ENCODE assay signal across 9 mouse cellular contexts in the genomic region with DNA sequence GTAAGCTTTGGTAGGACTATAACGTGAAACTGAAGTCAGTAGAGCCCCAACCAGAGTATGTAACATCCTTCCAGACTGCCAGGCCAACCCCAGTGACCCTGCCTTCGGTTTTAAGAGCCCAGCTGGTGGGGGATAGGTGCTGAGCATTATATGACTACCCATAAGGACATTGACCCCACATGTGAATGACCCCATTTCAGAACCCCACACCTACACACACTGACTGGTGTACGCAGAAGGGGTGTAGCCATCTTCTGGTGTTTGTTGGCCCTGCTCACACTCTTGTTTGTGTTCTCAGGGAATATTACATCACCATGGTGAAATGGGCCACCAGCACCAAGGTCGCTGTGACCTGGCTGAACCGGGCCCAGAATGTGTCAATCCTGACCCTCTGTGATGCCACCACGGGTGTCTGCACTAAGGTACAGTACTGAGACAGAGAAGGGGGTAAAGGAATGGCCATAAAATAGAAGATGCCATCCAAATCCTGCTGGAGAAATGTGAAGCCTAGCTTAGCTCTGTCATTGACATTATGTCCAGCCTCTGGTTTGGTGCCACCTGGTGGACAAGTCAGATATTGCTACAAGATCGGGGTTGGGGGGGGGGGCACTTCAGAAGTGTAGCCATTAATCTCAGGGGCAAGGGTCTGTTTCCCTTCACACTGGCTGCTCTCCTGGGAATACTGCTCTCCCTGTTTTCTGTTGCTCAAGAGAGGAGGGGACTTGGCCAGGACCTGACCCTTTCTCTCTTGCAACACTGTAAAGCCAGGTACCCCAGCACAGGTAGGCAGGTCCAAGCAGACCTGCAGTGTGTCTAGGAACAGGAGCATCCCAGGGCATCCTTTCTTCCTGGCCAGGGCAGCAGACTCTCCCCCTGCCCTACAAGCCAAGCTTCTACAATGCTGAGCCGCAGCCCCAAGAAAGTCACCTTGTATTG.
DNase-seq lines count a peak whose midpoint lies in the region; ATAC-seq lines count a peak whose summit lies in the region.
"Had no signal": no experiment of that assay in that cellular context is flagged by ENCODE, and none has a peak within 500 bp of the region (broad histone marks: within the 10 kb centered on the region; RNA-seq: fewer than 3 reads in every experiment).

No protein-coding gene starts in this region.

- no peak overlapping the region for H3K4me2 ChIP-seq in liver, embryonic 16.5 days (ENCODE audit: low read depth, low read length)

- peak; percentile 45 for ATAC-seq in liver, embryonic 16.5 days (ENCODE audit: low read depth)

- H3K36me3 ChIP-seq in hindbrain, embryonic 10.5 days, result no peaks in the 10 kb centered on the region
- no peaks in the 10 kb centered on the region for H3K36me3 ChIP-seq in liver, embryonic 16.5 days (ENCODE audit: control insufficient read depth, insufficient read depth)

- H3K4me3 ChIP-seq in hindbrain, embryonic 10.5 days, result no peak overlapping the region
- H3K4me3 ChIP-seq in liver, embryonic 16.5 days (ENCODE audit: low read depth, low read length), result no peak overlapping the region

- no peak overlapping the region for H3K27ac ChIP-seq in hindbrain, embryonic 10.5 days
- H3K27ac ChIP-seq in liver, embryonic 16.5 days (ENCODE audit: low read length), result no peak overlapping the region
- H3K27ac ChIP-seq: macrophage had no signal

- intact Hi-C loops in left cerebral cortex, postnatal 10 days (cut with DNase I), result no loop called here

- peaks cover 4% of the 10 kb centered on the region; the same call in 1 of the 2 replicates for H3K4me1 ChIP-seq in hindbrain, embryonic 10.5 days (replicated peaks)
- H3K4me1 ChIP-seq in liver, embryonic 16.5 days (ENCODE audit: control insufficient read depth, low read depth, low read length), result no peaks in the 10 kb centered on the region; the same call in 1 of the 2 replicates

- H3K9me3 ChIP-seq in hindbrain, embryonic 10.5 days, result no peaks in the 10 kb centered on the region
- no peaks in the 10 kb centered on the region for H3K9me3 ChIP-seq in liver, embryonic 16.5 days (replicated peaks; ENCODE audit: control insufficient read depth, low read length)

- no peaks in the 10 kb centered on the region for H3K27me3 ChIP-seq in hindbrain, embryonic 10.5 days (ENCODE audit: insufficient read depth, poor library complexity, severe bottlenecking)
- H3K27me3 ChIP-seq in liver, embryonic 16.5 days (ENCODE audit: control insufficient read depth, insufficient read depth, low read depth, low read length), result no peaks in the 10 kb centered on the region

- H3K9ac ChIP-seq in liver, embryonic 16.5 days (ENCODE audit: low read depth, low read length), result no peak overlapping the region

- DNase-seq in heart, postnatal 4 days, result peak; percentile 51
- no peak for DNase-seq in heart, adult 11 months
- DNase-seq in ES-CJ7 (ENCODE audit: low read depth, low spot score), result peak; percentile 30
- DNase-seq in brain, embryonic 18.5 days (ENCODE audit: low read depth, low spot score), result peak; percentile 6
- peak; percentile 51 for DNase-seq in hindbrain, embryonic 10.5 days (ENCODE audit: low spot score)
- DNase-seq in retina, adult 2 months (ENCODE audit: low read depth, low spot score), result peak; percentile 25
- no peak for DNase-seq in left cerebral cortex, postnatal 10 days (ENCODE audit: extremely low spot score in 1 of 2, low spot score in 2 of 2)

- WGBS in hindbrain, embryonic 10.5 days, result 58% methylated on average over 8 of the region's 8 CpGs
- 39% methylated on average over 8 of the region's 8 CpGs for WGBS in liver, embryonic 16.5 days (ENCODE audit: insufficient replicate concordance)

Comparison
In these comparisons a context has a peak if more than half of its experiments do, and no peak if none do; other contexts are left out.
1. DNase-seq: peak in heart, postnatal 4 days (single experiment), ES-CJ7 (single experiment), brain, embryonic 18.5 days (single experiment), hindbrain, embryonic 10.5 days (single experiment) and retina, adult 2 months (single experiment); none in heart, adult 11 months (single experiment) and left cerebral cortex, postnatal 10 days (0 of 2).